Mouse (Mus musculus) liver, adult (tissue): ENCODE measurements around the gene Mpdz.

ENCODE experiments used
- GATA4 ChIP-seq: IDR thresholded peaks from 2 replicates; pipeline ENCODE4 v1.6.1; 2014; ENCODE audit warnings: mild to moderate bottlenecking, low read length; ENCODE audit not compliant: insufficient replicate concordance

Gene Mpdz

GRCm38 (mm10) chr4:81442078-81442981, at the start of gene Mpdz:
Gene Mpdz (minus strand): TSS chr4:81442815.
- no peak for TF ChIP-seq GATA4

- TF ChIP-seq GATA4: no peak
Measured at GRCm38 (mm10) chr4:81490556-81490955, 47.9 kb upstream of the Mpdz start.

- TF ChIP-seq GATA4: no peak
Measured at GRCm38 (mm10) chr4:81484603-81485002, 42.0 kb upstream of the Mpdz start.

GRCm38 (mm10) chr4:81483887-81484602, 41.4 kb upstream of the Mpdz start:
- TF ChIP-seq GATA4: no peak

GRCm38 (mm10) chr4:81483159-81483558, 40.5 kb upstream of the Mpdz start:
- no peak for TF ChIP-seq GATA4

- TF ChIP-seq GATA4: no peak
Measured at GRCm38 (mm10) chr4:81466821-81467220, 24.2 kb upstream of the Mpdz start.

- no peak for TF ChIP-seq GATA4
Measured at GRCm38 (mm10) chr4:81465172-81465571, 22.6 kb upstream of the Mpdz start.

GRCm38 (mm10) chr4:81462253-81462652, 19.6 kb upstream of the Mpdz start:
- no peak for TF ChIP-seq GATA4

GRCm38 (mm10) chr4:81458921-81459320, 16.3 kb upstream of the Mpdz start:
- no peak for TF ChIP-seq GATA4

- no peak for TF ChIP-seq GATA4
Measured at GRCm38 (mm10) chr4:81453806-81454205, 11.2 kb upstream of the Mpdz start.

GRCm38 (mm10) chr4:81452183-81452582, 9.6 kb upstream of the Mpdz start:
- no peak for TF ChIP-seq GATA4

- no peak for TF ChIP-seq GATA4
Measured at GRCm38 (mm10) chr4:81449413-81449812, 6.8 kb upstream of the Mpdz start.

- TF ChIP-seq GATA4: no peak
Measured at GRCm38 (mm10) chr4:81443566-81443965, 951 bp upstream of the Mpdz start.

GRCm38 (mm10) chr4:81433961-81434360, 8.7 kb downstream of the Mpdz start:
- TF ChIP-seq GATA4: no peak

- TF ChIP-seq GATA4: no peak
Measured at GRCm38 (mm10) chr4:81430826-81431225, 11.8 kb downstream of the Mpdz start.

- TF ChIP-seq GATA4: no peak
Measured at GRCm38 (mm10) chr4:81430105-81430504, 12.5 kb downstream of the Mpdz start.

GRCm38 (mm10) chr4:81429670-81430069, 12.9 kb downstream of the Mpdz start:
- no peak for TF ChIP-seq GATA4

GRCm38 (mm10) chr4:81423556-81423955, 19.1 kb downstream of the Mpdz start:
- TF ChIP-seq GATA4: no peak
